Mouse (Mus musculus): ENCODE results near the gene Cd28. TPM values are rescaled to one million over a fixed set of nuclear protein-coding genes. Genes with fewer than 3 reads are reported as not detected.
"Not testable (repeated sequence)": the region's sequence is repeated elsewhere in the genome, so short reads cannot be mapped to it uniquely, and the experiment has no call there.

Cd28 gene
- polyA plus RNA-seq, 1 experiment from 2014 or later = 0.15 TPM

GRCm38 (mm10) chr1:60808466-60808865, 91.9 kb downstream of the Cd28 start:
- Histone ChIP-seq H3K27me3 (no peaks in the 10 kb centered on the region), H3K9ac (no peak overlapping the region), H3K27ac (no peak overlapping the region), H3K36me3 (replicated peaks) (no peaks in the 10 kb centered on the region), H3K4me2 (no peak overlapping the region), H3K4me3 (replicated peaks) (no peak overlapping the region), H3K9me3 (no peaks in the 10 kb centered on the region), H3K4me1 (peaks cover 4% of the 10 kb centered on the region; the same call in 1 of the 2 replicates)
- WGBS = 82% methylated on average over 2 of the region's 2 CpGs
- ATAC-seq (ENCODE audit: low FRiP score) = no peak

GRCm38 (mm10) chr1:60809166-60809565, 92.6 kb downstream of the Cd28 start:
- no peak overlapping the region for H3K4me3 ChIP-seq (replicated peaks)
- no peak overlapping the region for H3K9ac ChIP-seq
- H3K36me3 ChIP-seq (replicated peaks) = no peaks in the 10 kb centered on the region
- H3K27ac ChIP-seq = no peak overlapping the region
- no peak overlapping the region for H3K4me2 ChIP-seq
- no peaks in the 10 kb centered on the region for H3K27me3 ChIP-seq
- H3K9me3 ChIP-seq = no peaks in the 10 kb centered on the region
- ATAC-seq (ENCODE audit: low FRiP score) = no peak
- peaks cover 4% of the 10 kb centered on the region; the same call in 1 of the 2 replicates for H3K4me1 ChIP-seq
- WGBS = 87% methylated on average over 12 of the region's 12 CpGs

GRCm38 (mm10) chr1:60810821-60811220, 94.2 kb downstream of the Cd28 start:
- H3K9ac ChIP-seq = no peak overlapping the region
- no peak overlapping the region for H3K4me3 ChIP-seq (replicated peaks)
- H3K4me1 ChIP-seq = peaks cover 4% of the 10 kb centered on the region; the same call in 1 of the 2 replicates
- no peak overlapping the region for H3K27ac ChIP-seq
- no peak for ATAC-seq (ENCODE audit: low FRiP score)
- H3K36me3 ChIP-seq (replicated peaks) = no peaks in the 10 kb centered on the region
- H3K9me3 ChIP-seq = no peaks in the 10 kb centered on the region
- no peak overlapping the region for H3K4me2 ChIP-seq
- H3K27me3 ChIP-seq = no peaks in the 10 kb centered on the region

GRCm38 (mm10) chr1:60811998-60812397, 95.4 kb downstream of the Cd28 start:
- Histone ChIP-seq H3K27me3 (no peaks in the 10 kb centered on the region), H3K36me3 (replicated peaks) (no peaks in the 10 kb centered on the region), H3K4me3 (replicated peaks) (no peak overlapping the region), H3K9ac (no peak overlapping the region), H3K4me1 (peaks cover 4% of the 10 kb centered on the region; the same call in 1 of the 2 replicates), H3K9me3 (no peaks in the 10 kb centered on the region), H3K27ac (no peak overlapping the region), H3K4me2 (no peak overlapping the region)
- no peak for ATAC-seq (ENCODE audit: low FRiP score)
- 91% methylated on average over 1 of the region's 1 CpGs for WGBS

GRCm38 (mm10) chr1:60813411-60813810, 96.8 kb downstream of the Cd28 start:
- Histone ChIP-seq H3K27ac (no peak overlapping the region), H3K9ac (no peak overlapping the region), H3K4me3 (replicated peaks) (no peak overlapping the region), H3K4me2 (no peak overlapping the region), H3K36me3 (replicated peaks) (no peaks in the 10 kb centered on the region), H3K4me1 (peaks cover 4% of the 10 kb centered on the region; the same call in 1 of the 2 replicates), H3K9me3 (no peaks in the 10 kb centered on the region), H3K27me3 (no peaks in the 10 kb centered on the region)
- WGBS = 77% methylated on average over 2 of the region's 2 CpGs
- ATAC-seq (ENCODE audit: low FRiP score) = no peak

GRCm38 (mm10) chr1:60815912-60816311, 99.3 kb downstream of the Cd28 start:
- H3K9me3 ChIP-seq = no peaks in the 10 kb centered on the region
- H3K27me3 ChIP-seq = no peaks in the 10 kb centered on the region
- H3K4me3 ChIP-seq (replicated peaks) = no peak overlapping the region
- H3K9ac ChIP-seq = no peak overlapping the region
- H3K36me3 ChIP-seq (replicated peaks) = no peaks in the 10 kb centered on the region
- H3K27ac ChIP-seq = no peak overlapping the region
- no peaks in the 10 kb centered on the region for H3K4me1 ChIP-seq
- no peak overlapping the region for H3K4me2 ChIP-seq
- no peak for ATAC-seq (ENCODE audit: low FRiP score)
- WGBS = 91% methylated on average over 6 of the region's 6 CpGs

- H3K27ac ChIP-seq; H3K9me3 ChIP-seq; H3K4me1 ChIP-seq; H3K36me3 ChIP-seq (replicated peaks); H3K4me3 ChIP-seq (replicated peaks); H3K27me3 ChIP-seq; H3K4me2 ChIP-seq; ATAC-seq (ENCODE audit: low FRiP score); H3K9ac ChIP-seq: not testable (repeated sequence)
- WGBS = 74% methylated on average over 4 of the region's 4 CpGs
Observed at GRCm38 (mm10) chr1:60818491-60818890, 101.9 kb downstream of the Cd28 start.

GRCm38 (mm10) chr1:60819993-60820392, 103.4 kb downstream of the Cd28 start:
- no peak for ATAC-seq (ENCODE audit: low FRiP score)
- no peak overlapping the region for H3K27ac ChIP-seq
- no peak overlapping the region for H3K4me3 ChIP-seq (replicated peaks)
- no peak overlapping the region for H3K4me2 ChIP-seq
- H3K27me3 ChIP-seq = no peaks in the 10 kb centered on the region
- no peaks in the 10 kb centered on the region for H3K9me3 ChIP-seq
- H3K4me1 ChIP-seq = no peaks in the 10 kb centered on the region
- H3K36me3 ChIP-seq (replicated peaks) = no peaks in the 10 kb centered on the region
- WGBS = 83% methylated on average over 2 of the region's 2 CpGs
- no peak overlapping the region for H3K9ac ChIP-seq

GRCm38 (mm10) chr1:60820981-60821380, 104.4 kb downstream of the Cd28 start:
- Histone ChIP-seq H3K27ac (no peak overlapping the region), H3K4me2 (no peak overlapping the region), H3K9me3 (no peaks in the 10 kb centered on the region), H3K36me3 (replicated peaks) (no peaks in the 10 kb centered on the region), H3K4me3 (replicated peaks) (no peak overlapping the region), H3K9ac (no peak overlapping the region), H3K4me1 (no peaks in the 10 kb centered on the region), H3K27me3 (no peaks in the 10 kb centered on the region)
- WGBS = 74% methylated on average over 2 of the region's 2 CpGs
- ATAC-seq (ENCODE audit: low FRiP score) = no peak

- ATAC-seq (ENCODE audit: low FRiP score) = no peak
- Histone ChIP-seq H3K36me3 (replicated peaks) (no peaks in the 10 kb centered on the region), H3K9me3 (no peaks in the 10 kb centered on the region), H3K4me1 (no peaks in the 10 kb centered on the region), H3K27me3 (no peaks in the 10 kb centered on the region), H3K9ac (no peak overlapping the region), H3K4me3 (replicated peaks) (no peak overlapping the region), H3K27ac (no peak overlapping the region), H3K4me2 (no peak overlapping the region)
- WGBS = 88% methylated on average over 3 of the region's 3 CpGs
Observed at GRCm38 (mm10) chr1:60821590-60821989, 105.0 kb downstream of the Cd28 start.

Other genes with a start within 250 kb of the Cd28 start
- gene Raph1, start 149.7 kb upstream of the Cd28 start, polyA plus RNA-seq (2016; fragmentation: Nextera tagmentation; extraction: Ambion mirVana) = 22.5 and 27.9 TPM in 2 replicates
- gene Ctla4, start 170.2 kb downstream of the Cd28 start, polyA plus RNA-seq (2016; fragmentation: Nextera tagmentation; extraction: Ambion mirVana) = not detected in 2 replicates